Mouse (Mus musculus) adrenal gland (tissue): Measurements from ENCODE around the gene Lgals4.

Experiments
- intact Hi-C: fragments of 180-260 bp; cut with DNase I; formaldehyde crosslinking; loops from one replicate; pipeline ENCODE4 v1.15.1; 2025

Lgals4 gene

GRCm38 (mm10) chr7:28821261-28821831, 12.3 kb upstream of the Lgals4 start:
- intact Hi-C loops = no loop called here

GRCm38 (mm10) chr7:28822556-28822955, 11.1 kb upstream of the Lgals4 start:
- intact Hi-C loops = no loop called here

GRCm38 (mm10) chr7:28822993-28823903, 10.4 kb upstream of the Lgals4 start:
- intact Hi-C loops = no loop called here

- intact Hi-C loops = no loop called here
Measured at GRCm38 (mm10) chr7:28823932-28824331, 9.7 kb upstream of the Lgals4 start.

DNA sequence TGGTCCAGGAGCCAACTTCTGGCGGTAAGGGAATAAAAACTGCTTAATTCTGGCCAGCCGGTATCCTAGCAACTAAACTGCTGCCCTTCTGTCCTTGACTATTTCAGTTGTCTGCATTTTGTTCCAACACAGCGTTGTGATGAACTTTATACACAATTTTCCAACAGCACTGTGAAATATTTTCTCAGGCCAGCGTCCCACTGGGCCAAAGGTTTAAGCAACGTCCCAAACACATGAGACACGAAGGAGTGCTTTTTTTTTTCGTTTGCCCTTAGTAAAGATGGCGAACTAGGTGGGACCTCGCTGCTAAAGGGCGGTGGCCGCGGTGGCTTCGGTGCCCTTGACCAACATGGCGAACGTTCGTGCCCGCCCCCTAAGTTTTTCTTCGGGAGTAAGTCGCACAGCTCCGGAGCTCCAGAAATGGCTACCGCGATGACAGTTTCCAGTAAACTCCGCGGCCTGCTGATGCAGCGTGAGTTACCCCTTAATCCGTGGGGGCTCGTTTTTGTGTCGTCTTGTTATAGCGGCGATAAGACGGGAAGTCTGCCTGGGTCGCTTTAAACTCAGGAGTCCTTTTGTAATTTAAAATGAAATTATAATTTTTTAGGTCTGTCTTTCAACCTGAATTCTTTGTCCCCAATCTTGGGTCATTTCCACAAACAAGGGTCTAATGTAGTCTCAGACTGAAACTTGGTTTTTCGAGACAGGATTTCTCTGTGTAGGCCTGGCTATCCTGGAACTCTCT, 8.5 kb upstream of the Lgals4 start, which contains the start of gene Ech1:
Gene Ech1, plus strand, starts transcription at position 277 of the 745 bp plus-strand sequence.
- intact Hi-C loops = no loop called here

- intact Hi-C loops = no loop called here
Measured at GRCm38 (mm10) chr7:28825686-28826401, 7.8 kb upstream of the Lgals4 start.

- intact Hi-C loops = no loop called here
Measured at GRCm38 (mm10) chr7:28826402-28826772, 7.3 kb upstream of the Lgals4 start.

- intact Hi-C loops = no loop called here
Measured at GRCm38 (mm10) chr7:28827338-28827737, 6.3 kb upstream of the Lgals4 start.

DNA sequence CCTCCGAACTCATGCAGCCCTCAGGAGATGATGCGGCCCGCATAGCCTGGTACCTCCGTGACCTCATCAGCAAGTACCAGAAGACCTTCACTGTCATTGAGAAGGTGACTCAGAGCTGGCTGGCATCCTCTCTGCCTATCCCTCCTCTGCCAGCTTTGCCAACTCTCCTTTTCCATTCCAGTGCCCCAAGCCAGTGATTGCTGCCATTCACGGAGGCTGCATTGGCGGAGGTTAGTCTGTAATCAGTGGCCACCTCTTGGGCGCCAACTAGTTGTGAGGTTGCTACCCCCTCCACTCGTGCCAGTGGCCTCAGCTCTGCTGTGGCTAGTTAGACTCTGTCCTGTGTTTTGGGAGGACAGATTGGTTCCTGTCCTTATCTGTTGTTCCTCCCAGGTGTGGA, 3.8 kb upstream of the Lgals4 start:
- intact Hi-C loops = loop anchor here (5.0 kb wide), 1 partner anchor 42 kb away; no protein-coding TSS in a partner anchor

DNA sequence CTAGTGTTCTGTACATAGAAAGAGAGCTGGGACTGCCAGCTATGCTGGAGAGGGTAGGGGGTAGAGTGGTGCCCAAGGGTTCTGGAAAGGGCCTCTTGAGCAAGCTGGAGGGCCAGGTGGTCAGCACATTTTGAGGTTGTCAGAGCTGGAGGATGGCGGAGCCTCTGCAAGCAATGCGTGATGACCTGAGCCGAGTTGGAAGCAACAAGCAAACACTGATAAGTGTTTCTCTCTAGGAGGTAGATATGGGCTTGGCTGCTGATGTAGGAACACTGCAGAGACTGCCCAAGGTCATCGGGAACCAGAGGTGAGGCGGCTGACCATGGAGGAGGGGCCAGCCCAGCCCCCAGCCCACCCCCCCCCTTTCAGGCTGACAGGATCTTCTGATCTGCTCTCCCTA, 2.7 kb upstream of the Lgals4 start:
- intact Hi-C loops = loop anchor here (5.0 kb wide), 1 partner anchor 41 kb away; no protein-coding TSS in a partner anchor

DNA sequence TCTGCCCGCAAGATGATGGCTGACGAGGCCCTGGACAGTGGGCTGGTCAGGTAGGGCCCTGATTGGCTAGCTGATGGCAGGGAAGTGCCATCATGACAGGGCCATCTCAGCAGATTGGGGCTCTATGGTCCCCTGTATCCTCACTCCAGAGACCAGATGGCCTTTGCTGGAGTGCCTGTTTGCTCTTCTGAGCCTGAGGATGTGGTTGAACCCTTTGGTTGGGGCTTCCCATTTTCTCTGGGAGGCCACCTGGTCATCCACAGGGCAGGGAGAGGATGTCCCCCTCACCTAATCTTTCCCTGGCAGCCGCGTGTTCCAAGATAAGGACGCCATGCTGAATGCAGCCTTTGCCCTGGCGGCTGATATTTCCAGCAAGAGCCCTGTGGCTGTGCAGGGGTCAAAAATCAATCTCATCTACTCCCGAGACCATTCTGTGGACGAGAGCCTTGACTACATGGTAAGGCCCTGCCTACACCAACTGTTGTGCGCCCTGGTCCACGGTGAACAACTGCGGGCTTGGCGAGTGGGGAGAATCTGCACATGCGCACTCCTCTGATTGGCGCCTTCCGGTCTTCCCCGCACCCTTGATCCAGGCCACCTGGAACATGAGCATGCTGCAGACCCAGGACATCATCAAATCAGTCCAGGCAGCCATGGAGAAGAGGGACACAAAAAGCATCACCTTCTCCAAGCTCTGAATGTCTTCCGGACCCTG, 2.1 kb upstream of the Lgals4 start:
- intact Hi-C loops = loop anchor here (5.0 kb wide), 1 partner anchor 41 kb away; no protein-coding TSS in a partner anchor

- intact Hi-C loops = loop anchor here (5.0 kb wide), 1 partner anchor 40 kb away; no protein-coding TSS in a partner anchor
Measured at GRCm38 (mm10) chr7:28832137-28832536, 1.5 kb upstream of the Lgals4 start.

DNA sequence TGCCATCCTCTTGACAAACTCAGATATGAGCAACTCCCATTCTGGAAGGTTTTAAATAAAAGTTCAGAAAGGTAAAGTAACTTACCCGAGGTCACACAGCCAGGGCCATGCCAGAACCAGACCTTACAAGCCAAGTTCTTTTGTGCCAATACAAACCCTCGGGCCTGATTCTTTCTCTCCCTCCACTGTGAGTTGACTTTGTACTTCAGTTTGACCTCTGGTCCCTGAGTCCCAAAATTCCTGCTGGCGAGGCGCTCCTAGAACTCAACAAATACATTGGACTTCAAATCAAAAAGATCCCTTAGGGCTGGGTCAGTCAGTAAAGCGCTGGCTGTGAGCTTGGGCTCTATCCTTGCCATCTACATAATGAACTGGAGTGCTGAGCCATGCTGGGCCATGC, 3.3 kb downstream of the Lgals4 start:
- intact Hi-C loops = no loop called here

DNA sequence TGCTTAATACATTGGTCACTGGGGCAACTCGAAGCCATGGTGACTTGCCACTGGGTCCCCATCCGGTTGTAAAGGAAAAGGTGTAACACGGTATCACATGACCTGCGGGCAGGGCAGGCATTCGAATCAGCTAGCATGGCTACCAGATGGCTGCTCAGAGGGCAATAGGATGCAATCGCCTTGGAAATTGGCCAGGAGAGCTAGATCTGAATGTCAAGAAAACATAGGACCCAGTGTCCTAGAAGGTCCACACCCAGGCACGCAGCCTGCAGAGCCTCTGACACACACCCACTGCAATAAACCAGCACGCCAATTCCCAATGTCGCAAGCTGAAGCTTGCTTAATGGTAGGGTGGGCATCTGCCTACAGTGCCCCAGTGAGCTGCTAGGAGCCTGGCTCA, 4.7 kb downstream of the Lgals4 start:
- intact Hi-C loops = no loop called here

GRCm38 (mm10) chr7:28847273-28847672, 13.6 kb downstream of the Lgals4 start:
- intact Hi-C loops = no loop called here

DNA sequence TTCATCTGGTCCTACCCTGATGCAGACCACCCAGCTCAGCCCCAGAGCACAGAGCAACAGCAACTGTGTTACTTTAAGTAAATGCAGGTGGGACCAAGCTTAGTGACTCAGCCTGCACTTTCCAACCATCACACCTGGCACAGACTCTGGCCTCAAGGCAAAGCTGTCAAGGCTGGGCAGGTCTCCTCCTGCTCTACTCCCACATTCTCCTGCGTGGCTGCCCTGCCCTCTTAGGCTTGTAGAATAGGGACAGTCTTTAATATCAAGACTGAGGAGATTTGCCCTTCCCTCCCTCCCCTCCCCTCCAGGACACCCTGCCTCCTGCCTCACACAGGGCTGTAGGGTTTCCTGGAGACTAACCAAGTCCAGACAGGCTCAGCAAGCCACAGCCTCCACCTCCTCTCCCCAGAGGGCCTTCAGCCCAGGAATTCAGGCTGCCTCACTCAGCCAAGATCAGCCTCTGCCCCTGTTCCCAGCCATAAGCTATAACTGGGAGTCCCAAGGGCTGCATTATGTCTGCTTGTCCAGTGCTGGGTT, 16.1 kb downstream of the Lgals4 start:
- intact Hi-C loops = no loop called here

DNA sequence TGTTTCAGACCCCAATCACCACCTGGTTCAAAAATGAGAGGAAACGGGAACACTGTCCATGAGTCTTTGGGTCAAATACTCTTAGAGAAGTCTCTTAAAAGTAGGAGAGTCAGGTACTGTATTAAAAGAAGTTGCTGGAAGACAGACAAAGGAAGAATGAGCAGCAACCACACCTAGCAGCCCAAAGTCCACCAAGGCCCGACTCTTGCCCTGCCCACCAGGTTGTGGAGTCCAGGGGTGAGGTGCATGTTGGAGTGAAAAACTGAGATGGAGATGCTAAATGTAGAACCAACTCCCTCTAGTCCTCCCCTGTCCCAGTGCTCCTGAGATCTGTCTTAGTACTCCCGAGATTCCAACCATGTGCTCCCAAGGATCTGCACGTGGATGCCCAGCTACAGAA, 17.0 kb downstream of the Lgals4 start:
- intact Hi-C loops = no loop called here

GRCm38 (mm10) chr7:28859953-28860352, 26.3 kb downstream of the Lgals4 start:
- intact Hi-C loops = no loop called here

DNA sequence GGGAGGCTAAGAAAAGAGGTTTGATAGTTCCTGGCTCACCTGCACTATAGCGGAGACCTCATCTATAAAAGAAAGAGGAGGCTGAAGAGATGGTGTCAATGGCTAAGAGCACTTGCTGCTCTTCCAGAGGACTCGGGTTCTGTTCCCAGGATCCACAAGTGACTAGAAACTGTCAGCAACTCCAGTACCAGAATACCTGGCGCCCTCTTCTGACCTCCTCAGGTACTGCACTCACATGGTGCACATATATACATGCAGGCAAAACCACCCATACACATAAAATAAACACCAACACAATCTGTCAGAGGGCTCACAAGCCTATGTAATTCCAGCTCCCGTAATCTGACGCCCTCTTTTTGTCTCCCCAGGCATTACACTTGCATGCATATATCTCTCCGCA, 27.2 kb downstream of the Lgals4 start:
- intact Hi-C loops = no loop called here

- intact Hi-C loops = no loop called here
Measured at GRCm38 (mm10) chr7:28862817-28863499, 29.3 kb downstream of the Lgals4 start.
